Mouse (Mus musculus) cortical plate, adult 2 months (tissue): Measurements from ENCODE around the gene Hhipl1.

Experiments
- CTCF ChIP-seq: fragments of 200-500 bp; IDR thresholded peaks from 2 replicates; pipeline ENCODE4 v1.5.1; 2011; ENCODE audit warnings: mild to moderate bottlenecking, control low read depth, low read length; ENCODE audit not compliant: insufficient read depth; ENCODE audit errors: extremely low read depth
- POLR2A ChIP-seq: fragments of 200-500 bp; IDR thresholded peaks from 2 replicates; pipeline ENCODE4 v1.6.1; 2011; ENCODE audit warnings: mild to moderate bottlenecking, low read length, control low read depth; ENCODE audit not compliant: insufficient read depth; ENCODE audit errors: extremely low read depth

DNA sequence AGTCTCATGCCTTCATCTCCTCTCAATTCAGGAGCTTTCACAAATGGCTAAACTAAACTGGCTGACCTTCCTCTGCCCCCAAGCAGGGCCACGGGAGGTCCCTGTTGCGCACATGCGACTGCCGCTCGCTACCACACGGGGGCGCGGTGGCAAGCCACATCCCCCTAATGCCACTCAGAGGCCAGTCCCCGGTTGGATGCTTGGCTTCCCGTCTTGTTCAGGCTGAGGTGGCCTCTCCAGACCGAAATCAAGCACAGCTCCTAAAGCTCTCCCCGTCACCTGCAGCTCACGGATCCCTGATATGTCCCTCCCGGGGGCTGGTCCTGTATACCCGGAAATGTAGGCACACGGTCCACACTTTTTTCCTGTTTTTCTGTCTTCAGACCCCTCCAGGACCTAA is 27.0 kb downstream of the Hhipl1 start:
- TF ChIP-seq CTCF (peak; percentile 78), POLR2A (no peak)
